Mouse (Mus musculus) urinary bladder, adult 18-20 months (tissue): ENCODE results near the gene Kcns1.

Source experiments
- DNase-seq, 2 experiments: peaks; one replicate each; pipeline ENCODE4 v3.0.0; 2022; ENCODE audit warnings: low spot score in 2 of 2, mixed read lengths in 2 of 2

The Kcns1 gene

GRCm38 (mm10) chr2:164126533-164126955 lies 44.4 kb downstream of the Kcns1 start:
- no peak for DNase-seq

GRCm38 (mm10) chr2:164123169-164123766 lies 47.6 kb downstream of the Kcns1 start:
- no peak for DNase-seq

GRCm38 (mm10) chr2:164119503-164119902 lies 51.4 kb downstream of the Kcns1 start:
- DNase-seq = no peak

GRCm38 (mm10) chr2:164115531-164115930 lies 55.4 kb downstream of the Kcns1 start:
- no peak for DNase-seq

GRCm38 (mm10) chr2:164114051-164114450 lies 56.9 kb downstream of the Kcns1 start:
- DNase-seq = no peak
